ENCODE assay signal across 1 mouse cellular context in the genomic region with DNA sequence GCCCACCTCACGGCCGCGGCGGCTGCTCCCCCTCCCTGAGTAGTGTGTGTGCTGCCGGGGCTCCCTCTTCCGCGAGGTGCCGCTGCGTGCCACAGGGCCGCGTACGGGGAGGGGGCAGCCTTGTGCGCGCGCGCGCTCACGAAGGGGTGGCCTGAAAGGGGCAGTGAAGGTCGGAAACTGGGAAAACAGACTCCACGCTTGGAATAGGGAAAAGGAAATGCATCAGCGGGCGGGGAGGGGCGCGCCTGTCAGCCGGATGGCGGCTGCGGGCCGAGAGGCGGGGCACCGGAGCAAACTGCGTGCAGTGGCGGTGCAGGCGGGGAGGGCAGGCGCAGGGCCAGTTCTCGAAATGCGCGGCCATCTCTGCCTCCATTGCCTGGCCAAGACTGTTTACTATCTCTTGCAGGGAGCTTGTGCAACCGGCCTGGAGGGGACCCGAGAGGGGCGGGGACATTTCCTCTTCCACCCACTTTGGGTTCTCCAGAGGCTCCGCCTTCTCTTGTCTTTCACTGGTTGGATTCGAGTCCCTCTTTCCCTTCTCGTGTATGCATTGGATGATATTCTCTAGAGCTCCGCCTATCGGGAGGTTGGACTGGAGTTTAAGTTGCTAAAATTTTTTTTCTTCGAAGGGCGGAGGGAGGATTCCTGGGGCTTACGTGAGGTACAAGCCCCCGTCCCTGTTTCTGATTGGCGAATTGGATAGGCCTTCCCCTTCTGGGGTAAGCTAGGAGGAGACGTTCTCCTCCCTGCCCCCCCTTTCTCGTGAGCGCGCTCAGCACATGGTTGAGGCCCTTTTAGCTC.
TF ChIP-seq lines count a peak whose summit lies in the region.

No protein-coding gene starts in this region.

TF ChIP-seq in MEL, 35 proteins besides CTCF, POLR2A, EP300 and RAD21 (continued from another document):
- TF ChIP-seq E2F4 (IDR thresholded peaks at IDR 0.05; ENCODE audit: borderline replicate concordance, low read depth, low read length) (no peak), NRF1 (IDR thresholded peaks at IDR 0.05; ENCODE audit: insufficient read depth, low read depth, low read length, poor library complexity, severe bottlenecking) (peak; percentile 59), TCF12 (IDR thresholded peaks at IDR 0.05; ENCODE audit: low read depth, low read length) (no peak; the same call in 1 of the 2 replicates), MAX (IDR thresholded peaks at IDR 0.05; ENCODE audit: low read length) (peak; percentile 98), BHLHE40 (IDR thresholded peaks at IDR 0.05; ENCODE audit: borderline replicate concordance, low read depth, low read length) (no peak; the same call in 1 of the 2 replicates), ZNF384 (IDR thresholded peaks at IDR 0.05; ENCODE audit: low read depth, low read length) (peak; percentile 97), MAFK (IDR thresholded peaks at IDR 0.05; ENCODE audit: borderline replicate concordance, low read depth, low read length) (no peak), ETS1 (IDR thresholded peaks at IDR 0.05; ENCODE audit: low read depth, low read length) (0 out of 2 replicates have a peak, but pooled peaks have one; percentile 2), GABPA (IDR thresholded peaks at IDR 0.05; ENCODE audit: low read depth, low read length) (no peak), CHD2 (IDR thresholded peaks at IDR 0.05; ENCODE audit: low read length) (peak; percentile 44), MEF2A (IDR thresholded peaks at IDR 0.05; ENCODE audit: extremely low read depth, insufficient replicate concordance, low read depth, low read length, poor library complexity, severe bottlenecking) (no peak), ZKSCAN1 (IDR thresholded peaks at IDR 0.05; ENCODE audit: low read depth, low read length) (no peak), UBTF (IDR thresholded peaks at IDR 0.05; ENCODE audit: borderline replicate concordance, insufficient read depth, low read depth, low read length) (no peak), CHD1 (IDR thresholded peaks at IDR 0.05; ENCODE audit: low read depth, low read length) (no peak), GATA1 (IDR thresholded peaks at IDR 0.05; ENCODE audit: low read depth, low read length) (no peak), POLR2AphosphoS5 (IDR thresholded peaks at IDR 0.05; ENCODE audit: borderline replicate concordance, low read depth, low read length) (no peak), TAL1 (IDR thresholded peaks at IDR 0.05; ENCODE audit: low read length) (no peak), TBP (IDR thresholded peaks at IDR 0.05; ENCODE audit: low read depth, low read length) (peak; percentile 58; the same call in 1 of the 2 replicates), ZMIZ1 (IDR thresholded peaks at IDR 0.05; ENCODE audit: low read depth, low read length) (peak; percentile 37), MYC (IDR thresholded peaks at IDR 0.05; ENCODE audit: low read depth, low read length) (peak; percentile 98), NELFE (IDR thresholded peaks at IDR 0.05; ENCODE audit: low read depth, low read length) (peak; percentile 61), KAT2A (conservative IDR thresholded peaks at IDR 0.05; ENCODE audit: low read depth, low read length) (peak; percentile 53)
